Mouse (Mus musculus) neural tube, embryonic 11.5 days (tissue): ENCODE data around the gene Cyp2g1. TPM values are rescaled to one million over a fixed set of nuclear protein-coding genes. Genes with fewer than 3 reads are reported as not detected.
"Not testable (repeated sequence)": the region's sequence is repeated elsewhere in the genome, so short reads cannot be mapped to it uniquely, and the experiment has no call there.

Experiments
- ATAC-seq: fragments of 200-750 bp; cut with Nextera tagmentation; 2 replicates; pipeline ENCODE4 v1.8.0; 2017; ENCODE audit warnings: moderate number of reproducible peaks, mild to moderate bottlenecking, moderate TSS enrichment, moderate library complexity; ENCODE audit not compliant: insufficient read depth, low FRiP score, low TSS enrichment
- DNase-seq: peaks from one replicate; pipeline ENCODE4 v3.0.0-alpha.2; 2015; ENCODE audit warnings: low spot score
- H3K27ac ChIP-seq: fragments of 300-500 bp; sonication (generic); 2 replicates; pipeline ENCODE4 v1.5.1; 2014; ENCODE audit warnings: low read depth, mild to moderate bottlenecking, low read length
- H3K27me3 ChIP-seq: fragments of 300-500 bp; sonication (generic); 2 replicates; pipeline ENCODE4 v1.6.1; 2014; ENCODE audit warnings: mild to moderate bottlenecking, low read length, mixed read lengths; ENCODE audit not compliant: control insufficient read depth, insufficient read depth
- H3K36me3 ChIP-seq: fragments of 300-500 bp; sonication (generic); 2 replicates; pipeline ENCODE4 v1.6.1; 2014; ENCODE audit warnings: mild to moderate bottlenecking, low read length, moderate library complexity, mixed read lengths; ENCODE audit not compliant: control insufficient read depth, insufficient read depth
- H3K4me1 ChIP-seq: fragments of 300-500 bp; sonication (generic); 2 replicates; pipeline ENCODE4 v1.6.1; 2014; ENCODE audit warnings: low read length, mixed read lengths; ENCODE audit not compliant: control insufficient read depth, insufficient read depth
- H3K4me2 ChIP-seq: fragments of 300-500 bp; sonication (generic); 2 replicates; pipeline ENCODE4 v1.6.1; 2014; ENCODE audit warnings: low read depth, mild to moderate bottlenecking, moderate library complexity
- H3K4me3 ChIP-seq: fragments of 300-500 bp; sonication (generic); 2 replicates; pipeline ENCODE4 v1.5.1; 2014; ENCODE audit warnings: low read depth, low read length
- H3K9ac ChIP-seq: fragments of 300-500 bp; sonication (generic); 2 replicates; pipeline ENCODE4 v1.6.1; 2014; ENCODE audit warnings: mild to moderate bottlenecking, low read length
- H3K9me3 ChIP-seq: fragments of 300-500 bp; sonication (generic); 2 replicates; pipeline ENCODE4 v1.6.1; 2016; ENCODE audit warnings: low read length; ENCODE audit not compliant: control insufficient read depth
- WGBS: fragments of 180-500 bp; shearing (Covaris S2); extraction: QIAGEN DNeasy Blood & Tissue Kit; methylation state at CpG from one replicate; pipeline ENCODE4 v1.1.7; 2014; 5-methylcytosine and 5-hydroxymethylcytosine counted together
- polyA plus RNA-seq: library from polyadenylated mRNA; unstranded; fragments of >200 nt; fragmentation: Nextera tagmentation; extraction: Ambion mirVana; gene quantifications from 2 replicates; pipeline ENCODE4 v1.2.1, GENCODE M21; 2014

Cyp2g1 gene
- polyA plus RNA-seq, 1 experiment from 2014 or later, result not detected

GRCm38 (mm10) chr7:26832668-26833067 lies 24.0 kb downstream of the Cyp2g1 start:
- not testable (repeated sequence) for DNase-seq, H3K9me3 ChIP-seq, ATAC-seq, H3K36me3 ChIP-seq, H3K4me3 ChIP-seq, H3K4me2 ChIP-seq, H3K4me1 ChIP-seq, H3K9ac ChIP-seq, H3K27ac ChIP-seq, H3K27me3 ChIP-seq
- 79% methylated on average over 7 of the region's 7 CpGs for WGBS

- not testable (repeated sequence) for H3K9ac ChIP-seq, ATAC-seq, H3K9me3 ChIP-seq, H3K4me3 ChIP-seq, H3K36me3 ChIP-seq, H3K4me2 ChIP-seq, H3K27ac ChIP-seq, H3K4me1 ChIP-seq, H3K27me3 ChIP-seq, DNase-seq
- WGBS, result 81% methylated on average over 3 of the region's 3 CpGs
These were observed 26.4 kb downstream of the Cyp2g1 start, which contains the start of gene Cyp2a5 for GRCm38 (mm10) chr7:26835059-26835458. Cyp2a5 (plus strand) TSS chr7:26835305.

- not testable (repeated sequence) for H3K9ac ChIP-seq, H3K4me3 ChIP-seq, H3K4me2 ChIP-seq, DNase-seq, H3K4me1 ChIP-seq, ATAC-seq, H3K9me3 ChIP-seq, H3K27me3 ChIP-seq, H3K27ac ChIP-seq, H3K36me3 ChIP-seq
- WGBS, result 84% methylated on average over 2 of the region's 2 CpGs
These were observed 34.7 kb downstream of the Cyp2g1 start for GRCm38 (mm10) chr7:26843400-26843799.

- H3K27ac ChIP-seq, H3K36me3 ChIP-seq, H3K27me3 ChIP-seq, H3K9me3 ChIP-seq, H3K9ac ChIP-seq, H3K4me3 ChIP-seq, H3K4me2 ChIP-seq, DNase-seq, H3K4me1 ChIP-seq, ATAC-seq: not testable (repeated sequence)
These were observed 41.4 kb downstream of the Cyp2g1 start for GRCm38 (mm10) chr7:26850063-26850462.

Other genes starting within 250 kb of the Cyp2g1 start
- not detected in 2 replicates for gene Vmn1r185, start 190.4 kb upstream of the Cyp2g1 start, polyA plus RNA-seq
- gene Cyp2b23, start 122.5 kb upstream of the Cyp2g1 start, polyA plus RNA-seq, result not detected in 2 replicates
- not detected in 2 replicates for gene Cyp2b19, start 51.8 kb upstream of the Cyp2g1 start, polyA plus RNA-seq
- not detected in 2 replicates for gene Cyp2a5, start 26.4 kb downstream of the Cyp2g1 start, polyA plus RNA-seq
- gene Cyp2a22, start 130.5 kb downstream of the Cyp2g1 start, polyA plus RNA-seq, result not detected in 2 replicates
- gene Cyp2a12, start 220.2 kb downstream of the Cyp2g1 start, polyA plus RNA-seq, result not detected in 2 replicates